ENCODE assay signal across 17 mouse cellular contexts in genomic region chr6:118817928-118818503, GRCm38 (mm10).
DNase-seq lines count a peak whose midpoint lies in the region; ATAC-seq and TF ChIP-seq lines count a peak whose summit lies in the region.
"Had no signal": no experiment of that assay in that cellular context is flagged by ENCODE, and none has a peak within 500 bp of the region (broad histone marks: within the 10 kb centered on the region; RNA-seq: fewer than 3 reads in every experiment).

No protein-coding gene starts in this region.

- WGBS in forebrain, embryonic 15.5 days, result 72% methylated on average over 5 of the region's 5 CpGs
- whole genome bisulfite sequencing in forebrain, embryonic 12.5 days, result 74% methylated on average over 5 of the region's 5 CpGs
- WGBS in lung, embryonic 16.5 days, result 38% methylated on average over 5 of the region's 5 CpGs
- WGBS in thymus, adult 2 months, result 69% methylated on average over 5 of the region's 5 CpGs
- WGBS in liver, embryonic 11.5 days, result 66% methylated on average over 5 of the region's 5 CpGs

- H3K4me2 ChIP-seq in forebrain, embryonic 15.5 days (replicated peaks), result no peak overlapping the region
- H3K4me2 ChIP-seq in forebrain, embryonic 12.5 days, result no peak overlapping the region
- H3K4me2 ChIP-seq in lung, embryonic 16.5 days (ENCODE audit: low read depth, low read length), result no peak overlapping the region
- no peak overlapping the region for H3K4me2 ChIP-seq in liver, embryonic 11.5 days
- H3K4me2 ChIP-seq: heart, embryonic 11.5 days; hindbrain, embryonic 15.5 days; limb, embryonic 13.5 days; liver, embryonic 15.5 days had no signal

- H3K9ac ChIP-seq in forebrain, embryonic 15.5 days (replicated peaks), result no peak overlapping the region
- H3K9ac ChIP-seq in forebrain, embryonic 12.5 days, result no peak overlapping the region
- H3K9ac ChIP-seq in lung, embryonic 16.5 days (ENCODE audit: low read length), result no peak overlapping the region
- H3K9ac ChIP-seq in liver, embryonic 11.5 days (ENCODE audit: low read depth, low read length), result no peak overlapping the region
- H3K9ac ChIP-seq: hindbrain, embryonic 15.5 days; limb, embryonic 13.5 days; liver, embryonic 15.5 days had no signal

- no peak overlapping the region for H3K4me3 ChIP-seq in forebrain, embryonic 15.5 days
- H3K4me3 ChIP-seq in forebrain, embryonic 12.5 days (replicated peaks), result no peak overlapping the region
- no peak overlapping the region for H3K4me3 ChIP-seq in lung, embryonic 16.5 days (ENCODE audit: low read length)
- H3K4me3 ChIP-seq in thymus, adult 2 months (ENCODE audit: control insufficient read depth, insufficient read depth, low read length), result no peak overlapping the region
- no peak overlapping the region for H3K4me3 ChIP-seq in liver, embryonic 11.5 days (ENCODE audit: low read depth, low read length)
- H3K4me3 ChIP-seq: hindbrain, embryonic 15.5 days; limb, embryonic 13.5 days; liver, embryonic 15.5 days had no signal

- ATAC-seq in forebrain, embryonic 15.5 days (replicated peaks), result 0 out of 2 replicates have a peak, but pooled peaks have one; percentile 38
- ATAC-seq in forebrain, embryonic 12.5 days (ENCODE audit: low FRiP score), result no peak
- peak; percentile 88 for ATAC-seq in lung, embryonic 16.5 days (ENCODE audit: low read depth)
- ATAC-seq in liver, embryonic 11.5 days (replicated peaks; ENCODE audit: low FRiP score), result no peak
- ATAC-seq: intestine, embryonic 16.5 days; midbrain, embryonic 16.5 days had no signal

- H3K4me1 ChIP-seq in forebrain, embryonic 15.5 days, result peaks cover 3% of the 10 kb centered on the region; the same call in 1 of the 2 replicates
- no peaks in the 10 kb centered on the region for H3K4me1 ChIP-seq in forebrain, embryonic 12.5 days
- peaks cover 33% of the 10 kb centered on the region for H3K4me1 ChIP-seq in lung, embryonic 16.5 days (replicated peaks; ENCODE audit: control insufficient read depth, insufficient read depth, low read length)
- H3K4me1 ChIP-seq in thymus, adult 2 months (replicated peaks; ENCODE audit: control insufficient read depth, insufficient read depth, low read length), result no peaks in the 10 kb centered on the region
- no peaks in the 10 kb centered on the region for H3K4me1 ChIP-seq in liver, embryonic 11.5 days (replicated peaks; ENCODE audit: control insufficient read depth, insufficient read depth, low read length)
- H3K4me1 ChIP-seq: liver, embryonic 15.5 days had no signal

- no peak overlapping the region for H3K27ac ChIP-seq in forebrain, embryonic 15.5 days (replicated peaks)
- H3K27ac ChIP-seq in forebrain, embryonic 12.5 days, result no peak overlapping the region
- H3K27ac ChIP-seq in lung, embryonic 16.5 days (ENCODE audit: low read length), result 0 out of 2 replicates have a peak overlapping the region, but pooled peaks have one; percentile 7
- no peak overlapping the region for H3K27ac ChIP-seq in thymus, adult 2 months (ENCODE audit: control insufficient read depth, insufficient read depth, low read length)
- H3K27ac ChIP-seq in liver, embryonic 11.5 days (ENCODE audit: low read depth, low read length), result no peak overlapping the region
- H3K27ac ChIP-seq: hindbrain, embryonic 15.5 days; limb, embryonic 13.5 days; liver, embryonic 15.5 days had no signal

- H3K9me3 ChIP-seq in forebrain, embryonic 15.5 days, result no peaks in the 10 kb centered on the region
- no peaks in the 10 kb centered on the region for H3K9me3 ChIP-seq in forebrain, embryonic 12.5 days
- H3K9me3 ChIP-seq in lung, embryonic 16.5 days (ENCODE audit: control insufficient read depth, low read length), result no peaks in the 10 kb centered on the region
- H3K9me3 ChIP-seq in liver, embryonic 11.5 days (ENCODE audit: control insufficient read depth, low read length), result no peaks in the 10 kb centered on the region
- H3K9me3 ChIP-seq: hindbrain, embryonic 15.5 days; limb, embryonic 13.5 days; liver, embryonic 15.5 days had no signal

- no peaks in the 10 kb centered on the region for H3K36me3 ChIP-seq in forebrain, embryonic 15.5 days
- H3K36me3 ChIP-seq in forebrain, embryonic 12.5 days (replicated peaks), result no peaks in the 10 kb centered on the region
- H3K36me3 ChIP-seq in lung, embryonic 16.5 days (ENCODE audit: control insufficient read depth, insufficient read depth, low read length), result no peaks in the 10 kb centered on the region
- H3K36me3 ChIP-seq in thymus, adult 2 months (ENCODE audit: control insufficient read depth, insufficient read depth, low read length), result no peaks in the 10 kb centered on the region
- H3K36me3 ChIP-seq in liver, embryonic 11.5 days (ENCODE audit: control insufficient read depth, insufficient read depth, low read length), result no peaks in the 10 kb centered on the region
- H3K36me3 ChIP-seq: hindbrain, embryonic 15.5 days; liver, embryonic 15.5 days had no signal

- TF ChIP-seq CTCF in thymus, adult 2 months (IDR thresholded peaks at IDR 0.05; ENCODE audit: borderline replicate concordance, control insufficient read depth, extremely low read depth, insufficient read depth, low read length, poor library complexity), result no peak

- TF ChIP-seq POLR2A in thymus, adult 2 months (IDR thresholded peaks at IDR 0.05; ENCODE audit: control insufficient read depth, extremely low read depth, insufficient read depth, low read length, poor library complexity), result no peak

- H3K27me3 ChIP-seq in forebrain, embryonic 15.5 days, result no peaks in the 10 kb centered on the region
- H3K27me3 ChIP-seq in forebrain, embryonic 12.5 days, result no peaks in the 10 kb centered on the region
- H3K27me3 ChIP-seq in lung, embryonic 16.5 days (ENCODE audit: control insufficient read depth, insufficient read depth, low read depth, low read length), result no peaks in the 10 kb centered on the region
- H3K27me3 ChIP-seq in thymus, adult 2 months (ENCODE audit: control insufficient read depth, insufficient read depth, low read length), result no peaks in the 10 kb centered on the region
- H3K27me3 ChIP-seq in liver, embryonic 11.5 days (replicated peaks; ENCODE audit: control insufficient read depth, insufficient read depth, low read length), result 0 out of 2 replicates have a peak, but pooled peaks cover 2% of the 10 kb centered on the region
- H3K27me3 ChIP-seq: hindbrain, embryonic 15.5 days; limb, embryonic 13.5 days; liver, embryonic 15.5 days had no signal

- DNase-seq in right cerebral cortex, postnatal 14 days, result peak; percentile 2
- no peak for DNase-seq in right cerebral cortex, postnatal 4 days
- no peak for DNase-seq in thymus, adult 2 months
- DNase-seq in cerebellum, adult 11-12 months, result no peak
- no peak for DNase-seq in liver, embryonic 11.5 days (ENCODE audit: low spot score)
- DNase-seq: cerebellum, postnatal 25 days; heart, postnatal 14 days; thymus, postnatal 36 days had no signal

Comparison
In these comparisons a context has a peak if more than half of its experiments do, and no peak if none do; other contexts are left out.
1. ATAC-seq: peak in forebrain, embryonic 15.5 days (single experiment) and lung, embryonic 16.5 days (single experiment); none in forebrain, embryonic 12.5 days (single experiment) and liver, embryonic 11.5 days (single experiment).